Mouse (Mus musculus) ovary, postnatal 14 days (tissue): ENCODE measurements around the gene Tnik.

ENCODE experiments used
- DNase-seq: peaks from one replicate; pipeline ENCODE4 v3.0.0; 2022; ENCODE audit warnings: low spot score

Tnik gene

GRCm38 (mm10) chr3:28477373-28477772 is 214.4 kb downstream of the Tnik start:
- DNase-seq = no peak

- DNase-seq = no peak
These were observed 222.7 kb downstream of the Tnik start for GRCm38 (mm10) chr3:28485716-28486115.

GRCm38 (mm10) chr3:28487418-28487817 is 224.4 kb downstream of the Tnik start:
- DNase-seq = no peak

- DNase-seq = no peak
These were observed 228.3 kb downstream of the Tnik start for GRCm38 (mm10) chr3:28491085-28492041.

GRCm38 (mm10) chr3:28496806-28497502 is 233.9 kb downstream of the Tnik start:
- no peak for DNase-seq

- DNase-seq = no peak
These were observed 234.5 kb downstream of the Tnik start for GRCm38 (mm10) chr3:28497503-28497857.

- DNase-seq = no peak
These were observed 239.7 kb downstream of the Tnik start for GRCm38 (mm10) chr3:28502697-28503096.

GRCm38 (mm10) chr3:28509337-28509935 is 246.4 kb downstream of the Tnik start:
- DNase-seq = no peak

GRCm38 (mm10) chr3:28523004-28523482 is 260.0 kb downstream of the Tnik start:
- no peak for DNase-seq

GRCm38 (mm10) chr3:28523541-28524165 is 260.6 kb downstream of the Tnik start:
- DNase-seq = no peak

GRCm38 (mm10) chr3:28524562-28524961 is 261.5 kb downstream of the Tnik start:
- DNase-seq = no peak

- no peak for DNase-seq
These were observed 263.7 kb downstream of the Tnik start for GRCm38 (mm10) chr3:28526671-28527070.

- no peak for DNase-seq
These were observed 264.2 kb downstream of the Tnik start for GRCm38 (mm10) chr3:28527231-28527630.

- DNase-seq = no peak
These were observed 266.5 kb downstream of the Tnik start for GRCm38 (mm10) chr3:28529548-28529947.

GRCm38 (mm10) chr3:28531294-28531956 is 268.4 kb downstream of the Tnik start:
- DNase-seq = no peak

GRCm38 (mm10) chr3:28532666-28533065 is 269.7 kb downstream of the Tnik start:
- no peak for DNase-seq

GRCm38 (mm10) chr3:28540121-28540520 is 277.1 kb downstream of the Tnik start:
- no peak for DNase-seq

- DNase-seq = no peak
These were observed 279.9 kb downstream of the Tnik start for GRCm38 (mm10) chr3:28542941-28543340.

GRCm38 (mm10) chr3:28543380-28543984 is 280.5 kb downstream of the Tnik start:
- no peak for DNase-seq

GRCm38 (mm10) chr3:28544345-28544869 is 281.4 kb downstream of the Tnik start:
- DNase-seq = no peak
